Mouse (Mus musculus): ENCODE results near the gene Slc6a3. TPM values are rescaled to one million over a fixed set of nuclear protein-coding genes. Genes with fewer than 3 reads are reported as not detected.

The Slc6a3 gene
- polyA plus RNA-seq, 1 experiment from 2014 or later, result 0.11 TPM

DNA sequence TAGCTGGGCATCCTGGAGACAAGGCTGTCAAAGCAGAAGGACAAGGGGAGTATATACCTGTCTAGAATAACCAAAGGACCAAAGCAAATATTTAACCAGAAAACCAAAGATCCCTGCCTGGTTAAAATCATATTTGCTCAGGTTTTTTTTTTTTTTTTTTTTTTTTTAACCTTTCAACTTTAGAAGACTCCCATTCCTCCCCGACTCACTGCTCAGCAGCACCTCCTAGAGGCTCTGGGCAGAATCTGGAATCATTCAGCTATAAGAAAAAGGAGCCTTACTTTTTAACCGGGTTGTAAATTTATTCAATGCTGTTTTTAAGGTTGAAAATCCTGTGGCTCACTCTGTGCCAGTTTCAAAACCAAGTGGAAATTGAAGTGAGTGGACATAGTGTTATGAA, 33.8 kb upstream of the Slc6a3 start:
- Histone ChIP-seq H3K27me3 (ENCODE audit: control insufficient read depth, insufficient read depth, low read length) (no peaks in the 10 kb centered on the region), H3K27ac (ENCODE audit: low read length) (no peak overlapping the region), H3K4me3 (ENCODE audit: low read length) (no peak overlapping the region), H3K4me1 (ENCODE audit: control insufficient read depth, insufficient read depth, low read length) (no peaks in the 10 kb centered on the region), H3K36me3 (ENCODE audit: control insufficient read depth, insufficient read depth) (peaks cover 16% of the 10 kb centered on the region), H3K4me2 (ENCODE audit: low read depth, low read length) (no peak overlapping the region), H3K9ac (ENCODE audit: low read length) (no peak overlapping the region), H3K9me3 (replicated peaks; ENCODE audit: control insufficient read depth, low read length) (no peaks in the 10 kb centered on the region)
- WGBS, result 74% methylated on average over 2 of the region's 2 CpGs
- no peak for ATAC-seq (replicated peaks; ENCODE audit: extremely low read depth, insufficient read depth, low FRiP score)

DNA sequence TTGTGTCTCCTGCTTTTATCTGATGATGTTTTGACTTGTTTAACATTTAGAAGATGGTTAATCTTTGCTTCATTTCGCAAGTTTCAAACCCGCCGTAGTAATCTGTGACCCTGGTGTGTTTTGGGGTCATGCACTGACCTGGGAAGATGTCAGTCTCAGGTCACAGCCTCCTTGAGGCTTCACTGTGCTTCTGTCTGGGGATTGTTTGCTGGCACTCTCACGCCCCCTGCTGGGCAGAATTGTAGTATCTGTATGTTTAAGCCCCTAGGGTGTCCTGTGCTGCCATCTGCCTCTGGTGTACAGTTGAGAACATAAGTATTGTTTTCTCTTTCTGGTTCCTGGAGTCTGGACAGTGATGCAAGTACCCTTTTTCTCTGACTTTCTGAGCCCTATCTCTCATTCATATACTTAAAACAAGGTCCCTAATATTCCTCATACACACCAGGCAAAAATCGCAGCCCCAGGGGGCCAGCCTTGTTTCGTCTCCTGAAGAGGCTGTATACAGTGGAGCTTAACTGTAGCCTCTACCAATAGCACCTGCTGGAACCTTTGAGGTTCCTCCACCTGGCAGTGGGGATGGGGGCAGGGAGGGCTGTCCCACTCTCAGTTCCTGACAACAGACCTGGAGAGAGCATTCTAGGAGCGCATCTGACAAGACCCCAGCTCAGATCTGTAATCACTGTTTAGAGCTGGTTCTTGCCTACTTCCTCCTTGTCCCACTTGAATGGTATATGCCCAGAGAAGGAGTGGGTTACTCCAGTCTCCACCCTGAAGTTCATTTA, 30.7 kb upstream of the Slc6a3 start:
- Histone ChIP-seq H3K36me3 (ENCODE audit: control insufficient read depth, insufficient read depth) (peaks cover 12% of the 10 kb centered on the region), H3K27me3 (ENCODE audit: control insufficient read depth, insufficient read depth, low read length) (no peaks in the 10 kb centered on the region), H3K27ac (ENCODE audit: low read length) (no peak overlapping the region), H3K4me1 (ENCODE audit: control insufficient read depth, insufficient read depth, low read length) (no peaks in the 10 kb centered on the region), H3K4me3 (ENCODE audit: low read length) (no peak overlapping the region), H3K4me2 (ENCODE audit: low read depth, low read length) (no peak overlapping the region), H3K9me3 (replicated peaks; ENCODE audit: control insufficient read depth, low read length) (no peaks in the 10 kb centered on the region), H3K9ac (ENCODE audit: low read length) (no peak overlapping the region)
- WGBS, result 62% methylated on average over 7 of the region's 7 CpGs
- ATAC-seq (replicated peaks; ENCODE audit: extremely low read depth, insufficient read depth, low FRiP score), result peak; percentile 62; the same call in 1 of the 2 replicates

DNA sequence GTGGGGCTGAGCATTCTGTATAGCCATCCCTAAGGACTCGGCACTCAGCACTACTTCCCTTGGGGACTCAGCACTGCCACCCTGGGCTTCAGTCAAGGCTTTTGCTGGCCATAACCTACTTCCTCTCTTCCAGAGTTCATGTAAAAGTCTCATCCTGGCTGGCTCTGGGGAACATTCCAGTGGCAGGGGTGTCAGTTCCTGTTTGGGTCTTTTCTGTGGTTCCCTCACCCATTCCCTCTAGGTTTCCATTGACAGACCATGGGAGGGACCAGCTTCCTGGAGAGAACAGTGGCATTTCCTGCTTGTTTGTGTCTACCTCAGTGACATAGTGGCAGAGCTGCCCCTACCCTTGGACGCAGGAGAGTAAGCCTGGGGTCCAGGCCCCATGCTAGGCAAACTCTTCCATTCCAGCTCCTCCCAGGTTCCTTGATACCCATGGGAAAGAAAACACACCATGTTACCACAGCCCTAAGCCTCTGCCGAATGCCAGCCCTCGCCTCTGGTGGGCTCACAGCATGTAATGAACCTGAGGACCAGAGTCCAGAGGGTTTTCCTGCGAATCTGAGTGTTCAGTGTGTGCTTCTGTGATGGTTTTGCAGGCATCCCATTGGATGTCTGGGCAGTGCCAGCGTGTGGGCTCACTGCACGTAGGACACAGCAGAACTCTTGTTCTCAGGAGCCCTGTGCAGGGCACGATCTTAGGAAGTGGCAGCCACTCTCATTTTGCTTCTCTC, 27.6 kb upstream of the Slc6a3 start:
- Histone ChIP-seq H3K27ac (ENCODE audit: low read length) (no peak overlapping the region), H3K9ac (ENCODE audit: low read length) (no peak overlapping the region), H3K9me3 (replicated peaks; ENCODE audit: control insufficient read depth, low read length) (no peaks in the 10 kb centered on the region), H3K4me2 (ENCODE audit: low read depth, low read length) (no peak overlapping the region), H3K27me3 (ENCODE audit: control insufficient read depth, insufficient read depth, low read length) (no peaks in the 10 kb centered on the region), H3K4me1 (ENCODE audit: control insufficient read depth, insufficient read depth, low read length) (no peaks in the 10 kb centered on the region), H3K36me3 (ENCODE audit: control insufficient read depth, insufficient read depth) (peaks cover 5% of the 10 kb centered on the region; the same call in 1 of the 2 replicates), H3K4me3 (ENCODE audit: low read length) (no peak overlapping the region)
- ATAC-seq (replicated peaks; ENCODE audit: extremely low read depth, insufficient read depth, low FRiP score), result no peak
- 74% methylated on average over 8 of the region's 8 CpGs for WGBS

DNA sequence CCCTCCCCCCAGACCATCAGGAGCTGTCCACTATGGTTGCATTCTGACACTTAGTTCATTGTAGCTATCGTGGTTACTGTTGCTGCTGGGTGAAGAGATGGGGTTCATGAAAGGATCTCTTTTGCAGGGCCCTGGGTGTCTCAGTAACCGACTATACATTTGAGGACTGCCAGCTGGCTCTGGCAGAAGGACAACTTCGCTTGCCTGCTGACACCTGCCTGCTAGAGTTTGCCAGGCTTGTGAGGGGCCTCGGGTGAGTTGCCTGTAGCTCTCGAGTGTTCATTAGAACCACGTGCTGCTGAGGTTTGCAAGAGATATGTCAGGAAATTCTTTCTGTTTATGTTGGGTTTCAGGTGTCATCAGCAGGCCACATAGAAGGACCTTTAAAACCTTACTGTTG, 26.7 kb upstream of the Slc6a3 start:
- H3K4me2 ChIP-seq (ENCODE audit: low read depth, low read length), result no peak overlapping the region
- H3K27me3 ChIP-seq (ENCODE audit: control insufficient read depth, insufficient read depth, low read length), result no peaks in the 10 kb centered on the region
- peaks cover 14% of the 10 kb centered on the region for H3K36me3 ChIP-seq (ENCODE audit: control insufficient read depth, insufficient read depth)
- H3K9me3 ChIP-seq (replicated peaks; ENCODE audit: control insufficient read depth, low read length), result no peaks in the 10 kb centered on the region
- no peak overlapping the region for H3K27ac ChIP-seq (ENCODE audit: low read length)
- 75% methylated on average over 6 of the region's 6 CpGs for WGBS
- H3K9ac ChIP-seq (ENCODE audit: low read length), result no peak overlapping the region
- ATAC-seq (replicated peaks; ENCODE audit: extremely low read depth, insufficient read depth, low FRiP score), result no peak
- no peaks in the 10 kb centered on the region for H3K4me1 ChIP-seq (ENCODE audit: control insufficient read depth, insufficient read depth, low read length)
- H3K4me3 ChIP-seq (ENCODE audit: low read length), result no peak overlapping the region

DNA sequence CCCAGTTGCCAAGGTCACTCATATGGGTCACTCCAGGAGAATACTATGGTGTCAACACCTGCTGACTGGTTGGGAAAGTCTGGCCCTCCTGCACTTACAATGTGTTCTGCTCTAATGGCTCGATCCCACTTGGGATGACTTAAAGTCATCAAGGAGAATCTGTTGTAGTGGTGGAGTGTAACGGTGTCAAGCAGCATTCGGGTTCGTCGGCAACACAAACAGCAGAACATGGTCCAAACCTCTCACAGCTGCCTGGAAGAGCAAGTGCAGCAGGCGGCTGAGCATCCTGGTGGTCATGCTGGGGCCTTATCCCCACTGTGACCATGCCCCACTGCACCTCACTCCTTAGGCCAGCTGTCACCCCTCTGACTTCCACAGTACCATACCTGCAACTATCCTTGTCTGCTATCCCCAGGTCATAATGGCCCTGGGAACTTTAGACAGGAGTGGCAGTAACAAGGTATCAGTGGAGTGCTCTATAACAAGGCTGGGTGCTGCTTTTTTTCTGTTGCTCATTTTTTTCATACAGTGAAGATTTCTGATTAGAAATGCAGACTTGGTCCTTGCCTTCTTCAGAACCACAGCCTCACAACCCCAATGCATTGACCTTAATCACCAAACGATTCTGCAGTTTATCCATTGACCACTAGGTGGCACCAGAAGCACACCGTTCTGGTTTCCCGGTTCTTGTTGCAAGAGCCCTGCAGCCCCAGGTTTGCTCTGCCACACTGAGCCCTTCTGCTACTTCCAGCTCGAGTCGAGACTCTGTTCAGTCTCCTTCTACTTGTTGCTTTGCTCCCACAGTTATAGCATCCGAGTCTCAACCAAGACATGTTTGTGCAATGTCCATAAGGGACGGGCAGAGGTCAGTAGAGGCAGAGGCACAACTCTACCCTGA, 23.5 kb upstream of the Slc6a3 start:
- no peak overlapping the region for H3K27ac ChIP-seq (ENCODE audit: low read length)
- no peak overlapping the region for H3K9ac ChIP-seq (ENCODE audit: low read length)
- 56% methylated on average over 13 of the region's 13 CpGs for WGBS
- H3K27me3 ChIP-seq (ENCODE audit: control insufficient read depth, insufficient read depth, low read length), result no peaks in the 10 kb centered on the region
- H3K36me3 ChIP-seq (ENCODE audit: control insufficient read depth, insufficient read depth), result peaks cover 16% of the 10 kb centered on the region
- H3K9me3 ChIP-seq (replicated peaks; ENCODE audit: control insufficient read depth, low read length), result no peaks in the 10 kb centered on the region
- no peak overlapping the region for H3K4me2 ChIP-seq (ENCODE audit: low read depth, low read length)
- no peak overlapping the region for H3K4me3 ChIP-seq (ENCODE audit: low read length)
- no peak for ATAC-seq (replicated peaks; ENCODE audit: extremely low read depth, insufficient read depth, low FRiP score)
- H3K4me1 ChIP-seq (ENCODE audit: control insufficient read depth, insufficient read depth, low read length), result no peaks in the 10 kb centered on the region

DNA sequence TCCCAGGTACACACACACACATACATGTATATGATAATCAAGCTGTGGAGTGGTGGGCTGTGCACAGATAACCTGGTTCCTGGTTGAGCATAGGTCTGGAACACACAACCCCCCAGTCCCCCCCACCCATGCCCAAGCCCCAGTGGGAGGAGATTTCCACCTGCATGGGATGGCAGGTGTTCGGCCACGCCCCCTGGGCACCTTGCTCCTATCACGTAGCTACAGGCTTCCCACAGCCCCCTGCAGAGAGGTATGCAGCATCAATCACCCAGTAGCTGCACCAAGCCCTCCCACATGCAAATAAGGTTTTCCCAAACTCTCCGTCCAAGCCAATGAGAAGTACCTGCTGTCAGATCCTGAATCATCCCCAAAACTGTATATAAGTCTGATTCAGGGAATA, 19.7 kb upstream of the Slc6a3 start:
- no peak overlapping the region for H3K9ac ChIP-seq (ENCODE audit: low read length)
- H3K27me3 ChIP-seq (ENCODE audit: control insufficient read depth, insufficient read depth, low read length), result no peaks in the 10 kb centered on the region
- no peak overlapping the region for H3K4me2 ChIP-seq (ENCODE audit: low read depth, low read length)
- no peaks in the 10 kb centered on the region for H3K9me3 ChIP-seq (replicated peaks; ENCODE audit: control insufficient read depth, low read length)
- WGBS, result 66% methylated on average over 4 of the region's 4 CpGs
- H3K4me1 ChIP-seq (ENCODE audit: control insufficient read depth, insufficient read depth, low read length), result no peaks in the 10 kb centered on the region
- no peak overlapping the region for H3K4me3 ChIP-seq (ENCODE audit: low read length)
- no peak overlapping the region for H3K27ac ChIP-seq (ENCODE audit: low read length)
- no peak for ATAC-seq (replicated peaks; ENCODE audit: extremely low read depth, insufficient read depth, low FRiP score)
- H3K36me3 ChIP-seq (ENCODE audit: control insufficient read depth, insufficient read depth), result peaks cover 15% of the 10 kb centered on the region

DNA sequence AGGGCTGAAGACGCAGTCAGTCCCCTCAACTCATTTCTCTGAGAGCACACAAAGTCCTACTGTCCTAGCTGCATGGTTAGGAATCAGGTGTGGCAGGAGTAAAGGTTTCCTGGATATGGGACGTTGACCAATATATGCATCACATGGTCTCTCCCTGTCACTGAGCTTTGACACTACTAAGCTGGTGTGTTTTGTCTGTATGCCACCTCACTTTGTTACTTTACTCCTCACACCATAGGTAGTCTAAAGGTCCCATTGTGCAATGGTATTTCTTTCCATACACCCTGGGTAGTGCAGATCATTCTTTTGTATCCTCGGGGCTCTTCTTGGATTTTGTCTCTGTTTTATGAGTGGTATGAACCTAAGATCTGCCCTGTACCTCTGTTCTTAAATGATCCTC, 2.8 kb upstream of the Slc6a3 start:
- ATAC-seq (replicated peaks; ENCODE audit: extremely low read depth, insufficient read depth, low FRiP score), result no peak
- 75% methylated on average over 3 of the region's 3 CpGs for WGBS
- H3K4me1 ChIP-seq (ENCODE audit: control insufficient read depth, insufficient read depth, low read length), result no peaks in the 10 kb centered on the region
- H3K4me3 ChIP-seq (ENCODE audit: low read length), result no peak overlapping the region
- H3K27ac ChIP-seq (ENCODE audit: low read length), result no peak overlapping the region
- H3K9me3 ChIP-seq (replicated peaks; ENCODE audit: control insufficient read depth, low read length), result no peaks in the 10 kb centered on the region
- peaks cover 34% of the 10 kb centered on the region for H3K27me3 ChIP-seq (ENCODE audit: control insufficient read depth, insufficient read depth, low read length)
- no peak overlapping the region for H3K4me2 ChIP-seq (ENCODE audit: low read depth, low read length)
- no peaks in the 10 kb centered on the region for H3K36me3 ChIP-seq (ENCODE audit: control insufficient read depth, insufficient read depth)
- H3K9ac ChIP-seq (ENCODE audit: low read length), result no peak overlapping the region

DNA sequence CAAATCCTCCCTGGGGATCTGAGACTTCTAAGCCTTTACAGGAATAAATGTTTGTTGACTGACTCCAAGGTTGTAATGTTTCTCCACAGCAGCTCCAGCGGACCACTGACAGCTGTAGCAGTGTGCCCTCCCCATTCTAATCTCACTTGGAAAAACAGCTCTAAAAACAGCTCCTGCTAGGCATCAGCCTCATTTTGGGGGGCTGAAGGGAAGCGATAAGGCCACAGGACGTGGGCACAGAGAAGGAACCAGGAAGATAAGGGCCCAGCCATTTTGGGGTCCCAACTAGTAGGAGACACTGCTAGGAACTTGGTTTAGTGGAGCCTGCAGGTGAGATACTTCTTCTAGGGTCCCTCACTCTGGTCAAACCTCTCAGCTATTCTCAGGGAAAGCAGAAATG, 1.3 kb upstream of the Slc6a3 start:
- WGBS, result 39% methylated on average over 3 of the region's 3 CpGs
- Histone ChIP-seq H3K27ac (ENCODE audit: low read length) (no peak overlapping the region), H3K4me3 (ENCODE audit: low read length) (no peak overlapping the region), H3K9ac (ENCODE audit: low read length) (no peak overlapping the region), H3K9me3 (replicated peaks; ENCODE audit: control insufficient read depth, low read length) (no peaks in the 10 kb centered on the region), H3K36me3 (ENCODE audit: control insufficient read depth, insufficient read depth) (no peaks in the 10 kb centered on the region), H3K4me2 (ENCODE audit: low read depth, low read length) (no peak overlapping the region), H3K4me1 (ENCODE audit: control insufficient read depth, insufficient read depth, low read length) (no peaks in the 10 kb centered on the region), H3K27me3 (ENCODE audit: control insufficient read depth, insufficient read depth, low read length) (peaks cover 34% of the 10 kb centered on the region)
- ATAC-seq (replicated peaks; ENCODE audit: extremely low read depth, insufficient read depth, low FRiP score), result no peak
